Mouse (Mus musculus): ENCODE data around the gene Zbtb32.

DNA sequence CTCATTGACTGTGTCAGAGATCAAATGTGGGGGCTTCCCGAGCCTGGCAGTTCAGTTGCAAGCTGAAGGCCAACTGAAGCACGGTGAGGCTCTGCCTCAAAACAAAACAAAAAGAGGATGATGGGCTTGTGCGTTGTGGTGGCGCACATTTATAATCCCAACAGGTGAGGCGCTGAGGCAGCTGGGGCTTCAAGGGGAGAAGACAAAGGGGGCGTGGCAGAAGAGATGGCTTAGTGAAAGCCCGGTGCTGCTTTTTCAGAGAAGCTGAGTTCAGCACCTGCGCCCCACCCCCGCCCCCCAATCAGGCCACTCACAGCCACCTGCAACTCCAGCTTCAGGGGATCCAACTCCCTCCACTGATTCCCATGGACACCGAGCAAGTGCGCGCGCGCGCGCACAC is 9.8 kb upstream of the Zbtb32 start:
- TF ChIP-seq POLR2A (IDR thresholded peaks at IDR 0.05; ENCODE audit: low read depth, low read length), result no peak
- no peak for TF ChIP-seq CTCF (IDR thresholded peaks at IDR 0.05; ENCODE audit: extremely low read depth, insufficient read length, insufficient replicate concordance, low read depth, low read length)

All from small intestine, adult 2 months (tissue).